ENCODE assay signal across 8 mouse cellular contexts in genomic region chr15:30427342-30427741, GRCm38 (mm10).
A peak's percentile ranks its signal among the peaks of the same experiment; 100 is the strongest.
DNase-seq lines count a peak whose midpoint lies in the region; ATAC-seq and TF ChIP-seq lines count a peak whose summit lies in the region.

No protein-coding gene starts in this region.

- peak; percentile 53; the same call in 1 of the 2 replicates for ATAC-seq in forebrain, embryonic 12.5 days (ENCODE audit: low FRiP score)

- no peaks in the 10 kb centered on the region for H3K9me3 ChIP-seq in forebrain, embryonic 12.5 days

- H3K36me3 ChIP-seq in thymus, adult 2 months (ENCODE audit: control insufficient read depth, insufficient read depth, low read length): no peaks in the 10 kb centered on the region
- H3K36me3 ChIP-seq in forebrain, embryonic 12.5 days (replicated peaks): no peaks in the 10 kb centered on the region

- no peak for TF ChIP-seq CTCF in thymus, adult 2 months (IDR thresholded peaks at IDR 0.05; ENCODE audit: borderline replicate concordance, control insufficient read depth, extremely low read depth, insufficient read depth, low read length, poor library complexity)

- H3K27me3 ChIP-seq in thymus, adult 2 months (ENCODE audit: control insufficient read depth, insufficient read depth, low read length): no peaks in the 10 kb centered on the region
- H3K27me3 ChIP-seq in forebrain, embryonic 12.5 days: no peaks in the 10 kb centered on the region

- no peak overlapping the region for H3K4me2 ChIP-seq in forebrain, embryonic 12.5 days

- no peak overlapping the region for H3K4me3 ChIP-seq in thymus, adult 2 months (ENCODE audit: control insufficient read depth, insufficient read depth, low read length)
- H3K4me3 ChIP-seq in forebrain, embryonic 12.5 days (replicated peaks): no peak overlapping the region

- no peak for TF ChIP-seq POLR2A in thymus, adult 2 months (IDR thresholded peaks at IDR 0.05; ENCODE audit: control insufficient read depth, extremely low read depth, insufficient read depth, low read length, poor library complexity)

- WGBS in thymus, adult 2 months: 12% methylated on average over 2 of the region's 2 CpGs
- 13% methylated on average over 2 of the region's 2 CpGs for WGBS in forebrain, embryonic 12.5 days

- H3K9ac ChIP-seq in forebrain, embryonic 12.5 days: no peak overlapping the region

- H3K4me1 ChIP-seq in thymus, adult 2 months (replicated peaks; ENCODE audit: control insufficient read depth, insufficient read depth, low read length): no peaks in the 10 kb centered on the region
- no peaks in the 10 kb centered on the region for H3K4me1 ChIP-seq in forebrain, embryonic 12.5 days

- intact Hi-C loops in heart, postnatal 10 days (cut with DNase I): loop anchor here (1.0 to 10.0 kb wide), 2 partner anchors 314 to 837 kb away; no protein-coding TSS in a partner anchor

- no peak overlapping the region for H3K27ac ChIP-seq in thymus, adult 2 months (ENCODE audit: control insufficient read depth, insufficient read depth, low read length)
- H3K27ac ChIP-seq in forebrain, embryonic 12.5 days: no peak overlapping the region

- peak; percentile 6 to 12 for DNase-seq in heart, postnatal 10 days
- DNase-seq in heart, adult 11 months: no peak
- DNase-seq in thymus, adult 2 months: peak; percentile 6
- no peak for DNase-seq in thymus, adult 18-20 months
- peak; percentile 22 for DNase-seq in lung, postnatal 25 days (ENCODE audit: low spot score)
- DNase-seq in ovary, postnatal 36 days (ENCODE audit: low spot score): no peak
- no peak for DNase-seq in c-Kit-positive CD71-positive TER-119-positive erythroid progenitor cells, embryonic 14.5 days (ENCODE audit: low spot score)

Comparison
In these comparisons a context has a peak if more than half of its experiments do, and no peak if none do; other contexts are left out.
1. DNase-seq: peak in heart, postnatal 10 days (2 of 2), thymus, adult 2 months (single experiment) and lung, postnatal 25 days (single experiment); none in heart, adult 11 months (single experiment), thymus, adult 18-20 months (0 of 2), ovary, postnatal 36 days (single experiment) and c-Kit-positive CD71-positive TER-119-positive erythroid progenitor cells, embryonic 14.5 days (single experiment).